Mouse (Mus musculus): Measurements from ENCODE around the gene Rftn2. TPM values are rescaled to one million over a fixed set of nuclear protein-coding genes. Genes with fewer than 3 reads are reported as not detected.

Rftn2 gene
- polyA plus RNA-seq, 1 experiment, result 41.0 TPM

GRCm38 (mm10) chr1:55198719-55199118, 27.9 kb downstream of the Rftn2 start:
- no peak for TF ChIP-seq REST (IDR thresholded peaks at IDR 0.05; ENCODE audit: insufficient read depth, insufficient read length)
- no peak for TF ChIP-seq TCF3 (IDR thresholded peaks at IDR 0.05; ENCODE audit: insufficient read length, low read depth)
- no peak for TF ChIP-seq TCF12 (IDR thresholded peaks at IDR 0.05; ENCODE audit: insufficient read depth, poor library complexity, severe bottlenecking)
- H3K79me2 ChIP-seq (ENCODE audit: control insufficient read depth, insufficient read depth), result no peaks in the 10 kb centered on the region
- no peak overlapping the region for H3ac ChIP-seq (ENCODE audit: control insufficient read depth, insufficient read length)
- H3K27me3 ChIP-seq (ENCODE audit: control insufficient read depth, insufficient read depth, insufficient read length), result no peaks in the 10 kb centered on the region
- H3K36me3 ChIP-seq (ENCODE audit: control insufficient read depth, insufficient read depth), result peaks cover 10% of the 10 kb centered on the region
- no peak overlapping the region for H3K4me2 ChIP-seq (ENCODE audit: low read depth)
- H3K4me3 ChIP-seq, result no peak overlapping the region

GRCm38 (mm10) chr1:55196327-55197003, 30.1 kb downstream of the Rftn2 start:
- Histone ChIP-seq H3K27me3 (ENCODE audit: control insufficient read depth, insufficient read depth, insufficient read length) (no peaks in the 10 kb centered on the region), H3K4me3 (no peak overlapping the region), H3K36me3 (ENCODE audit: control insufficient read depth, insufficient read depth) (peaks cover 10% of the 10 kb centered on the region), H3ac (ENCODE audit: control insufficient read depth, insufficient read length) (no peak overlapping the region), H3K79me2 (ENCODE audit: control insufficient read depth, insufficient read depth) (no peaks in the 10 kb centered on the region), H3K4me2 (ENCODE audit: low read depth) (no peak overlapping the region)
- TF ChIP-seq SRF (IDR thresholded peaks at IDR 0.05; ENCODE audit: control insufficient read depth, insufficient read length, low read depth) (no peak), REST (IDR thresholded peaks at IDR 0.05; ENCODE audit: insufficient read depth, insufficient read length) (no peak), TCF3 (IDR thresholded peaks at IDR 0.05; ENCODE audit: insufficient read length, low read depth) (no peak), MYOG (IDR thresholded peaks at IDR 0.05; ENCODE audit: control insufficient read depth in 1 of 3, insufficient read depth in 1 of 3, insufficient read length in 2 of 3, low read depth in 2 of 3) (no peak), E2F4 (IDR thresholded peaks at IDR 0.05; ENCODE audit: insufficient read depth) (no peak), USF1 (IDR thresholded peaks at IDR 0.05; ENCODE audit: low read depth) (no peak), POLR2A (IDR thresholded peaks at IDR 0.05; ENCODE audit: insufficient read length, low read depth) (no peak), MAX (IDR thresholded peaks at IDR 0.05; ENCODE audit: low read depth) (no peak), TCF12 (IDR thresholded peaks at IDR 0.05; ENCODE audit: insufficient read depth, poor library complexity, severe bottlenecking) (no peak), POLR2AphosphoS2 (IDR thresholded peaks at IDR 0.05; ENCODE audit: insufficient read length, low read depth) (no peak), CEBPB (IDR thresholded peaks at IDR 0.05; ENCODE audit: insufficient read depth, poor library complexity, severe bottlenecking) (no peak), MYOD1 (IDR thresholded peaks at IDR 0.05; ENCODE audit: control insufficient read depth in 1 of 3, insufficient read length in 2 of 3, low read depth in 2 of 3) (no peak)

- Histone ChIP-seq H3K79me2 (ENCODE audit: control insufficient read depth, insufficient read depth) (no peaks in the 10 kb centered on the region), H3K27me3 (ENCODE audit: control insufficient read depth, insufficient read depth, insufficient read length) (no peaks in the 10 kb centered on the region), H3K36me3 (ENCODE audit: control insufficient read depth, insufficient read depth) (peaks cover 4% of the 10 kb centered on the region), H3K4me3 (no peak overlapping the region), H3K4me2 (ENCODE audit: low read depth) (no peak overlapping the region), H3ac (ENCODE audit: control insufficient read depth, insufficient read length) (no peak overlapping the region)
- no peak for TF ChIP-seq MAX (IDR thresholded peaks at IDR 0.05; ENCODE audit: low read depth)
- no peak for TF ChIP-seq MYOD1 (IDR thresholded peaks at IDR 0.05; ENCODE audit: control insufficient read depth in 1 of 3, insufficient read length in 2 of 3, low read depth in 2 of 3)
These were observed 31.6 kb downstream of the Rftn2 start for GRCm38 (mm10) chr1:55195021-55195420.

GRCm38 (mm10) chr1:55194064-55194915, 32.3 kb downstream of the Rftn2 start:
- Histone ChIP-seq H3K79me2 (ENCODE audit: control insufficient read depth, insufficient read depth) (no peaks in the 10 kb centered on the region), H3ac (ENCODE audit: control insufficient read depth, insufficient read length) (no peak overlapping the region), H3K36me3 (ENCODE audit: control insufficient read depth, insufficient read depth) (peaks cover 4% of the 10 kb centered on the region), H3K27me3 (ENCODE audit: control insufficient read depth, insufficient read depth, insufficient read length) (no peaks in the 10 kb centered on the region), H3K4me2 (ENCODE audit: low read depth) (no peak overlapping the region), H3K4me3 (no peak overlapping the region)
- TF ChIP-seq POLR2A (IDR thresholded peaks at IDR 0.05; ENCODE audit: insufficient read length, low read depth) (no peak), USF1 (IDR thresholded peaks at IDR 0.05; ENCODE audit: low read depth) (no peak), MYOG (IDR thresholded peaks at IDR 0.05; ENCODE audit: control insufficient read depth in 1 of 3, insufficient read depth in 1 of 3, insufficient read length in 2 of 3, low read depth in 2 of 3) (no peak), MYOD1 (IDR thresholded peaks at IDR 0.05; ENCODE audit: control insufficient read depth in 1 of 3, insufficient read length in 2 of 3, low read depth in 2 of 3) (no peak), CEBPB (IDR thresholded peaks at IDR 0.05; ENCODE audit: insufficient read depth, poor library complexity, severe bottlenecking) (no peak), SRF (IDR thresholded peaks at IDR 0.05; ENCODE audit: control insufficient read depth, insufficient read length, low read depth) (no peak), REST (IDR thresholded peaks at IDR 0.05; ENCODE audit: insufficient read depth, insufficient read length) (no peak), MAX (IDR thresholded peaks at IDR 0.05; ENCODE audit: low read depth) (no peak), TCF12 (IDR thresholded peaks at IDR 0.05; ENCODE audit: insufficient read depth, poor library complexity, severe bottlenecking) (no peak), TCF3 (IDR thresholded peaks at IDR 0.05; ENCODE audit: insufficient read length, low read depth) (no peak), POLR2AphosphoS2 (IDR thresholded peaks at IDR 0.05; ENCODE audit: insufficient read length, low read depth) (no peak), E2F4 (IDR thresholded peaks at IDR 0.05; ENCODE audit: insufficient read depth) (no peak)

- H3K36me3 ChIP-seq (ENCODE audit: control insufficient read depth, insufficient read depth), result peaks cover 4% of the 10 kb centered on the region
- TF ChIP-seq TCF3 (IDR thresholded peaks at IDR 0.05; ENCODE audit: insufficient read length, low read depth) (no peak), E2F4 (IDR thresholded peaks at IDR 0.05; ENCODE audit: insufficient read depth) (no peak), MYOG (IDR thresholded peaks at IDR 0.05; ENCODE audit: control insufficient read depth in 1 of 3, insufficient read depth in 1 of 3, insufficient read length in 2 of 3, low read depth in 2 of 3) (no peak), POLR2A (IDR thresholded peaks at IDR 0.05; ENCODE audit: insufficient read length, low read depth) (no peak), SRF (IDR thresholded peaks at IDR 0.05; ENCODE audit: control insufficient read depth, insufficient read length, low read depth) (no peak), REST (IDR thresholded peaks at IDR 0.05; ENCODE audit: insufficient read depth, insufficient read length) (no peak)
- H3K4me2 ChIP-seq (ENCODE audit: low read depth), result no peak overlapping the region
- H3K27me3 ChIP-seq (ENCODE audit: control insufficient read depth, insufficient read depth, insufficient read length), result no peaks in the 10 kb centered on the region
- no peak overlapping the region for H3ac ChIP-seq (ENCODE audit: control insufficient read depth, insufficient read length)
- no peaks in the 10 kb centered on the region for H3K79me2 ChIP-seq (ENCODE audit: control insufficient read depth, insufficient read depth)
- no peak overlapping the region for H3K4me3 ChIP-seq
These were observed 33.3 kb downstream of the Rftn2 start for GRCm38 (mm10) chr1:55193316-55193715.
